Mouse (Mus musculus) brain, embryonic 14.5 days (tissue): Measurements from ENCODE around the gene Ppp3ca. TPM values are rescaled to one million over a fixed set of nuclear protein-coding genes. Genes with fewer than 3 reads are reported as not detected.

Experiments used
- DNase-seq: peaks from one replicate; pipeline ENCODE4 v3.0.0-alpha.2; 2011; ENCODE audit warnings: low read depth
- CTCF ChIP-seq: fragments of 200-500 bp; IDR thresholded peaks from 2 replicates; pipeline ENCODE4 v1.5.1; 2012; ENCODE audit warnings: inconsistent platforms, mild to moderate bottlenecking, moderate library complexity, borderline replicate concordance; ENCODE audit not compliant: insufficient read depth, insufficient read length; ENCODE audit errors: extremely low read depth
- POLR2A ChIP-seq: fragments of 200-500 bp; IDR thresholded peaks from 2 replicates; pipeline ENCODE4 v1.6.1; 2012; ENCODE audit warnings: mild to moderate bottlenecking, inconsistent platforms, borderline replicate concordance; ENCODE audit not compliant: poor library complexity, insufficient read depth, insufficient read length, severe bottlenecking; ENCODE audit errors: extremely low read depth
- polyA plus RNA-seq: library from polyadenylated mRNA; depleted of rRNA; stranded (reverse); fragments of >200 nt; gene quantifications from 2 replicates; pipeline ENCODE4 v1.2.3, GENCODE M21; 2012

Ppp3ca gene
- polyA plus RNA-seq, 1 experiment, result 78.6 TPM

DNA sequence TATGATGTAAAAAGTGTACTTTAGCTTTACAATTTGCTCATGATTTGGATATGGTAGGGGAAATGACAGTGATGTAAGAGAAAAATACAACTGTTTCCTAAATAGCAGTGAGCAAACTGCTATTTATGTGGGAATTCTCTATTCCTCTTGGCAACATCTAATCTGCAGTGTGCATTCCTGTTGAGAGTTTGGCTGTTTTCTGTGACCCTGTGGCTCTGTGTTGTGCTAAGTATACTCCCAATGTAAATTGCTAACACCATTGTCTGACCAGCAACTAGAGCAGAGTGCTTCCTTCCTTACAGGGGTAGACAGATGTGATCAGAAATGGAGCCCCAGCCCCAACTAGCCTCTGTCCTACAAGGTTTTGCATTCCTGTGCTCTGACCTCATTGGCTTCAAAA lies 263.1 kb downstream of the Ppp3ca start:
- TF ChIP-seq POLR2A, result no peak
- no peak for TF ChIP-seq CTCF
- DNase-seq, result no peak

DNA sequence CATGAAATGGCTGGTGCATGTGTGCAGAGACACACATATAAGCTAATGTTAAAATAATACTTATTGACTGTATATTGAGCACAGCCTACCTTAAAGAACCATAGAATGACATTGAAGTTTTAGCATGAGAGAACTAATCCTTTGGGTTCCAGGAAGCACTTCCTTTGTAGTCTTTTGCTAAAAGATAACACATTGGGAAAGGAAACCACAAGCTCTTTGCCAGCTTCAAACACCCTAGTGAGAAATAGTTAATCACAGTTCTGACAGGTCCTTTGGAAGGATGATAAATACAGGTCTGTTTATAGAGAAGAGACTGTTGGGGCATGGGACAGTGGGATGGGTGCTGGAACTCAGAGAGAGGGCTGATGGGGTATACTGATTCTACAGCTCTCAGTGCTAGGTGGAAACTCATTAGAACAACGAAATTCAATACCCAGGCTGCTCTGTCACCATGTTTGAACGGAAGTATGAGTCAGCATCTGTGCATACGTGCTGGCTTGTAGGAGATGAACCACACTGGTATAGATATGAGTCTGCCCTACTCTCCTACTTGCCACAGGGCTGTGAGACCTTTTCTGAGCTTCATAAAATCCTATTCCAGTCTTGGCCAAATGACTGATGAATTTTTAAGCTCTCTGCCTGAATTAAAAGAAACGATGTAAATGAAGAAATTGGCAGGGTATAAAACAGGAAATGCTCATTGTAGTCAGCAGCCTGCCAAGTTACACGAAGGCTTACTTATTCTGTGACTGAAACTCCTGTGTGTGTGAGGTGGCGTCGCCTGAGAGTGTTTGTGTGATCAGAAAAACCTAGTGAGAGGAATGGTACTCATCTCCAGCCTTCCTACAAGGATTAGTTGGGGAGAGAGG lies 271.0 kb downstream of the Ppp3ca start:
- TF ChIP-seq POLR2A (no peak), CTCF (no peak)
- DNase-seq, result no peak

DNA sequence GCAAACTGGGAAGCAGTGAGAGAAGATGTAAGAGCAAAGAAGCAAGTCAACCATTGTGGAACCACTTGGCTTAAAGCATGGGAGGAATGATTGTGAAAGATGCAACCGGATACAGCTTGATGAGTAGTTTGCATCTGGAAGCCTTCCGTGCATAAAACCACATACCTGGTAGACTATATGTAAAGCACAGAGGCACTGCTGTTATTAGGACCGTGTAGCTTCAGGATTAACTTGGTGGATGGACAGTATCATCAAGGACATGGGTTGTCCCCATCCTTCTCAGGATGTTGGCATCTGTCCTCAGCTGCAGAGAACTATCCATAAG lies 271.6 kb downstream of the Ppp3ca start:
- DNase-seq, result no peak
- no peak for TF ChIP-seq POLR2A
- TF ChIP-seq CTCF, result no peak

DNA sequence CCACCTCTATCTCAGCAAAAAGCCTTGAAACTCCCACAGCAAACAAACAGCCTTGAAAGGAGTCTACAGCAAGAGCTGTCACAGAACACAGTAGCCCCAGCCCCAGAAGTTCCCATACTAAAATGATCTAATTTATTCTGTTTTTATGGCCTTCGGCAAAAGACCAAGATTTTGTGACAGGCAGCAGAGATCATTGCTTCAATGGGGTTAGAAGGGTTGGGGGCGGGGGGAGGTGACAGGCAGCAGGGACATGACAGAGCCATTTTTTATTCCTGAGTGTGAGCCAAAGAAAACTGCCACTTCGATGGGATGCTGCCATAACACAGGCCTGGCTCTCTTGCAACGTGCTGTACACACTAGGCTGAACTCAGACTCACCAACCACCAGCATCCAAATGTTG lies 275.6 kb downstream of the Ppp3ca start:
- peak; percentile 62 for DNase-seq
- TF ChIP-seq POLR2A (no peak), CTCF (no peak)

DNA sequence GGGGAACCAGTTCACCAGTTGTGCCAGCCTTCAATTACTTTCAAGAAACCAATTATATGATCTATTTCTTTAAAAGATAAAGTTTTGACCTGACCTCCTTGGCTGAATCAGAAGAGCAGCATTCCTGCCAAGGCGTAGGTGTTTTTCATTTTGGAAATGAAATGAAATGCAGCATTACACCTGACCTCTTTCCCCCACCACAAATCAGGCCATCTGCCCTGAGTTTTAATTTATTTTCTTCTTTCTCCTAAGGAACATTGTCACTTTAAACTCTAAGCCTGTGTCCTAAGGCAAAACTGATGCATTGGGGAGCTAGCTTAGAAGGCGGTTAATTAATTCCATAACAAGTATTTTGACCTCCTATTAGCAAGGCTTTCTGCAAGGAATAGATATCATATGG lies 276.7 kb downstream of the Ppp3ca start:
- TF ChIP-seq CTCF, result no peak
- no peak for TF ChIP-seq POLR2A
- DNase-seq, result no peak

DNA sequence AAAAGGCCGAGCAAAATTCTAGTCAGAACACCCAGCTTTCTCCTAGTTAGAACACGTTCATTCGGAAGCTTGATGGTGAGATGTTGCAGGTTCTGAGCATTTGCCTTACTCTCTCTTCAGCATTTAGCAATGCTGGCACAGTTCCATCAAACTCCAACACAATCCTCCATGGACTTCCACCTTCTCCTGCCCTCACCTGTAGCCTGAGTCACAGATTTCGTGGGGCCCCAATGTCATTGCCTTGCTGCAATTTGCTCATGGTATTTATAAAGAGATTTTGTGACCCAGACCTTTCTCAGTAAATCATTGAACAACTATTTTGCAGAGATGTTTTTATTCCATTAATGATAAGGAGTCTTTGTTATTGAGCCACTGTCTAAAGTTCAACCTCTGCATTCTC lies 278.2 kb downstream of the Ppp3ca start:
- DNase-seq, result no peak
- no peak for TF ChIP-seq POLR2A
- TF ChIP-seq CTCF, result no peak

DNA sequence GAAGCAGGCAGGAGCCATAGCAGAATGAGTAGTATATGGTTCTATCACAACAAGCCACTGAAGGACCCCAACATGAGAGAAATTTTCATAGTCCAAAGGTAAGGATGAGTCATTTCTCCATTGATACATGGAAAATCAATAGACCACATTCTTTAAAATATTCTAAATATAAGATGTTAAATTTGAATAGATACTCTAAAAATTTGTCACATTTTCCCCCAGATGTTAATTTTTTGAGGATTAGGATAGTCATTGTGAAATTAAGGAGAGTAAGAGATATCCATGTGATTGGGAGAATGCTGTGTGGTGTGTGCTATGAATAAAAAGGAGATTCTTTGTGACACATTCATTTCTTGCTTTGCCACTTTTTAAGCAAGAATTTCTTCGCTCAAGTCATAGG lies 281.9 kb downstream of the Ppp3ca start:
- TF ChIP-seq CTCF, result no peak
- TF ChIP-seq POLR2A, result no peak

DNA sequence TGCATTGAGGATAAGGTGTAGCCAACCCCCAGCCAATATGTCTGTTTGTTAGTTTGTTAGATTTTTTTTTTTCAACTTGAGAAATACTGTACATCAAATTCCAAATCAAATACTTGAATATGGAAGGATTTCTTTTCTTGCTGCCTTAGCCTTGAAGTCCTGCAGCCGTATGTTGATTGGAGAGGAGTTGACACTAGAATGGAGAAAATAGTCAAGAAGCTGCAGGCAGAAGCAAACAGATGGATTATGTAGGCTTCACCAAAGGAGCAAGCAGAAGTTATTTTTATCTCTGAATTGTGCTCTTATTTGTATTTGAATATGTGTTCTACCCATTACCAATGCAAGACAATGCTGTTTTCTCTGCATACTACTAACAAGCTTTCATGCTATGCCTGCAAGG lies 282.9 kb downstream of the Ppp3ca start:
- DNase-seq, result no peak
- TF ChIP-seq CTCF (no peak), POLR2A (no peak)

More for the DNA sequence above, 281.9 kb downstream of the Ppp3ca start:
- no peak for DNase-seq

DNA sequence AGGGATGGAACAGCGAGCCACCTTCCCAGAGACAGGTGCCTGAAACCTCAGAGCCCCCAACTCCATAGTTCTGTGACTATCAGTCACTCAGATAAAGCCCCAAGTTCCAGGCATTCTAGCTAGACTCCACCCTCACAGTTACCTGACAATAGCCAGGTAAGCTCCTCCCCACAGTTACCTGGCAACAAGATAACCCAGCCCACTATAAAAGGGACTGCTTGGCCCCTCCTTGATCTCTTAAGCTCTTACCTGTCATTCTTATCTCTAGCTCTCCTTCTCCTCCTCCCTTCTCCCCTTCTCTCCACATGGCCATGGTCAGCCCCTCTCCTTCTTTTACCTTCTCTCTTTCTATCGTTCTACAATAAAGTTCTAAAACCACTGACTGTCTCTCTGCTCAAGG lies 285.1 kb downstream of the Ppp3ca start:
- TF ChIP-seq CTCF, result no peak
- DNase-seq, result no peak

DNA sequence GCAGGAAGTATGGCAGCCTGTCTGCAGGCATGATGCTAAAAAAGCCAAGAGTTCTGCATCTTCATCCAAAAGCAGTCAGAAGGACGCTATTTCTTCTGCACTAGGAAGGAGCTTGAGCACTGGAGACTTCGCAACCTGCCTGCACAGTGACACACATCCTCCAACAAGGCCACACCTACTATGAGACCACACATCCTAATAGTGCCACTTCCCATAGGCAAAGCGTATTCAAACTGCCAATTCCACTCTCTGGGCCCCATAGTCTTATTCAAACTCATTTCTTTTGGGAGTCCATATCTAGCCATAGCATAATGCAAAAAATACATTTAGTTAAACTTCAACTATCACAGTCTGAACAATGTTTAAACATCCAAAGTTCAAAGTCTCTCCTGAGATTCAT lies 290.4 kb downstream of the Ppp3ca start:
- DNase-seq, result no peak
- TF ChIP-seq POLR2A, result no peak
- no peak for TF ChIP-seq CTCF

DNA sequence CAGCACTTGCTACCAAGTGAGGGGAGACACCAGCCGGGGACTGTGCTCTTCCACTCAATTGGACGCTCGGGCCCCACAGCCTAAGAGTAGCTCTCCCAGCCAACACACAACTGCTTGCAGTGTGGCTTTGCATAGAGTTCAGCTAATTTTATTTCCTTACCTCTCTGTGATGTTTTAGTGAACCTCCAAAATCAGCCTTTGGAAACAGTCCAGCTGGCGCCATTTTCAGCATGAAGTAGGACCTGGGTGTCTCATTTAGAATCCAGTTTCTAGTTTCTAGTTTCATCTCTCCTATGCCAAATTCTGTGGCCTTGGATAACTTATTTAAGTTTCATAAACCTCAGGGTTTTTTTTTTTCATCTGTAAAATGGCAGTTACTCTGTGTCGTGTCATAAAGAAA lies 296.9 kb downstream of the Ppp3ca start:
- no peak for TF ChIP-seq CTCF
- no peak for DNase-seq

DNA sequence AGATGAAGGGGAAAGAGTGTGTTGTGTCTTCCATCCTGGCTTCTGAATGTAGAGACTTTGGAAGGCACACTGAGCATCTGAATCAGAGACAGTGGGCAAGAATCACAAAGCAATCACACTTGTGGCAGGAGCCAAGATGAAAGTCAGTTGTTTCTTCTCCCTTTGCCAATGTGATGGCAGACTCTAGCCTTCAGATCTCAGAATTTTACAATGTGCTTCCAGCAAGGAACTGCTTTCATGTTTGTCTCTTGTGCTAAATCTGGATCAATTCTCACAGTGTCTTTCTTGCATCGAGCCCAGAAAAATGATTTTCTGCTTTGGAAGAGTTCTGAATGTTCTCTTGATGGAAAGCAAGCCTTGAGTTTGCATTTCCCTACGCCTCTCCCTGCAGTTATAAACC lies 297.6 kb downstream of the Ppp3ca start:
- no peak for TF ChIP-seq CTCF
- TF ChIP-seq POLR2A, result no peak
- peak; percentile 34 for DNase-seq
